ENCODE assay signal across 8 mouse cellular contexts in genomic region chr9:57998032-57998659, GRCm38 (mm10). TPM values are rescaled to one million over a fixed set of nuclear protein-coding genes. Genes with fewer than 3 reads are reported as not detected.
DNase-seq lines count a peak whose midpoint lies in the region; ATAC-seq and TF ChIP-seq lines count a peak whose summit lies in the region.

No protein-coding gene starts in this region.

- H3K79me2 ChIP-seq in liver, adult 2 months (ENCODE audit: control insufficient read depth, insufficient read depth, low read length), result no peaks in the 10 kb centered on the region

- TF ChIP-seq CTCF in cortical plate, adult 2 months (IDR thresholded peaks at IDR 0.05; ENCODE audit: extremely low read depth, insufficient read depth, low read length), result peak; percentile 78
- TF ChIP-seq CTCF in liver, adult 2 months (IDR thresholded peaks at IDR 0.05; ENCODE audit: low read depth, low read length), result peak; percentile 51
- peak; percentile 66; the same call in 1 of the 2 replicates for TF ChIP-seq CTCF in testis, adult 2 months (IDR thresholded peaks at IDR 0.05; ENCODE audit: control insufficient read depth, insufficient read depth, insufficient replicate concordance, low read depth, low read length)

- DNase-seq in urinary bladder, postnatal 25 days (ENCODE audit: low spot score), result peak; percentile 34
- DNase-seq in urinary bladder, postnatal 10 days (ENCODE audit: low spot score), result no peak
- DNase-seq in kidney, adult 9 months, result peak; percentile 79
- DNase-seq in liver, adult 2 months (ENCODE audit: extremely low read depth, low read depth, low spot score), result peak; percentile 37

- TF ChIP-seq POLR2A in cortical plate, adult 2 months (IDR thresholded peaks at IDR 0.05; ENCODE audit: extremely low read depth, insufficient read depth, low read length), result peak; percentile 50; the same call in 1 of the 2 replicates
- TF ChIP-seq POLR2A in liver, adult 2 months (IDR thresholded peaks at IDR 0.05; ENCODE audit: extremely low read depth, insufficient read depth, low read length), result no peak
- TF ChIP-seq POLR2A in testis, adult 2 months (IDR thresholded peaks at IDR 0.05; ENCODE audit: control insufficient read depth, low read depth, low read length), result no peak

- peak overlapping the region; percentile 64 for H3K4me2 ChIP-seq in heart, embryonic 11.5 days

- H3K27me3 ChIP-seq in heart, embryonic 11.5 days (ENCODE audit: control insufficient read depth, insufficient read depth, low read length), result peaks cover 30% of the 10 kb centered on the region
- H3K27me3 ChIP-seq in liver, adult 2 months (ENCODE audit: control insufficient read depth, insufficient read depth, low read length), result no peaks in the 10 kb centered on the region
- H3K27me3 ChIP-seq in testis, adult 2 months (ENCODE audit: control insufficient read depth, insufficient read depth, low read length), result no peaks in the 10 kb centered on the region

- H3K9me3 ChIP-seq in heart, embryonic 11.5 days (replicated peaks; ENCODE audit: control insufficient read depth, low read length), result no peaks in the 10 kb centered on the region

- H3K36me3 ChIP-seq in heart, embryonic 11.5 days (ENCODE audit: control insufficient read depth, insufficient read depth, low read length), result no peaks in the 10 kb centered on the region
- no peaks in the 10 kb centered on the region for H3K36me3 ChIP-seq in liver, adult 2 months (ENCODE audit: control insufficient read depth, insufficient read depth, low read length)
- no peaks in the 10 kb centered on the region for H3K36me3 ChIP-seq in testis, adult 2 months (ENCODE audit: control insufficient read depth, insufficient read depth, low read length)

- H3K4me1 ChIP-seq in cortical plate, adult 2 months (ENCODE audit: control insufficient read depth, insufficient read depth, low read length), result peaks cover 6% of the 10 kb centered on the region
- H3K4me1 ChIP-seq in heart, embryonic 11.5 days (ENCODE audit: control insufficient read depth, insufficient read depth, low read length), result 0 out of 2 replicates have a peak, but pooled peaks cover 2% of the 10 kb centered on the region
- H3K4me1 ChIP-seq in liver, adult 2 months (ENCODE audit: control insufficient read depth, insufficient read depth, low read length), result no peaks in the 10 kb centered on the region
- H3K4me1 ChIP-seq in testis, adult 2 months (ENCODE audit: control insufficient read depth, insufficient read depth, low read length), result peaks cover 4% of the 10 kb centered on the region

- H3K4me3 ChIP-seq in cortical plate, adult 2 months (ENCODE audit: insufficient read depth, low read length), result peak overlapping the region; percentile 36
- peak overlapping the region; percentile 21 for H3K4me3 ChIP-seq in heart, embryonic 11.5 days (ENCODE audit: low read depth, low read length)
- H3K4me3 ChIP-seq in liver, adult 2 months (ENCODE audit: insufficient read depth, low read depth, low read length), result no peak overlapping the region
- peak overlapping the region; percentile 27 for H3K4me3 ChIP-seq in testis, adult 2 months (ENCODE audit: control insufficient read depth, low read depth, low read length)

- no peak overlapping the region for H3K9ac ChIP-seq in heart, embryonic 11.5 days (ENCODE audit: low read depth, low read length)
- no peak overlapping the region for H3K9ac ChIP-seq in liver, adult 2 months (ENCODE audit: low read depth, low read length)

- 0 out of 2 replicates have a peak, but pooled peaks have one; percentile 59 for ATAC-seq in heart, embryonic 11.5 days (replicated peaks; ENCODE audit: insufficient number of reproducible peaks, low FRiP score, low TSS enrichment)
- ATAC-seq in monocyte, adult 5-6 weeks (replicated peaks; ENCODE audit: insufficient number of reproducible peaks, low FRiP score, low TSS enrichment, poor library complexity, severe bottlenecking), result peak; percentile 74

- no peak overlapping the region for H3K27ac ChIP-seq in cortical plate, adult 2 months (ENCODE audit: insufficient read depth, low read length)
- H3K27ac ChIP-seq in heart, embryonic 11.5 days (ENCODE audit: low read depth, low read length), result no peak overlapping the region
- H3K27ac ChIP-seq in liver, adult 2 months (replicated peaks; ENCODE audit: insufficient read depth, low read depth, low read length), result no peak overlapping the region
- H3K27ac ChIP-seq in testis, adult 2 months (ENCODE audit: control insufficient read depth, insufficient read depth, low read depth, low read length), result no peak overlapping the region

- under 1% methylated on average over 20 of the region's 20 CpGs for WGBS in heart, embryonic 11.5 days (ENCODE audit: insufficient replicate concordance)
- under 1% methylated on average over 20 of the region's 20 CpGs for WGBS in liver, adult 2 months

RNA-seq across cellular contexts. Expression of gene Cyp11a1, which starts 8.1 kb away (rescaled TPM):
- 8.3 and 9.0 TPM in 2 replicates for polyA plus RNA-seq in cortical plate, adult 2 months (2012; rRNA removed)
- polyA plus RNA-seq in heart, embryonic 11.5 days (2014; fragmentation: Nextera tagmentation; extraction: Ambion mirVana), result not detected in 2 replicates
- 6.3 TPM in 1 of 2 replicates, not detected in the other for total RNA-seq in liver, adult 2 months (2014; rRNA removed)
- not detected in 2 replicates for polyA plus RNA-seq in liver, adult 2 months (2012; rRNA removed)
- total RNA-seq in monocyte, adult 5-6 weeks (2017), result 7.8 to 44.8 TPM (median 28.4 TPM) in 3 replicates
- polyA plus RNA-seq in testis, adult 2 months (2012; rRNA removed), result 90.1 and 93.4 TPM in 2 replicates

RNA-seq across cellular contexts. Expression of gene Sema7a, which starts 58.2 kb away (rescaled TPM):
- polyA plus RNA-seq in cortical plate, adult 2 months (2012; rRNA removed), result 147 and 154 TPM in 2 replicates
- polyA plus RNA-seq in heart, embryonic 11.5 days (2014; fragmentation: Nextera tagmentation; extraction: Ambion mirVana), result 0.17 and 0.18 TPM in 2 replicates
- total RNA-seq in liver, adult 2 months (2014; rRNA removed), result 0.09 and 0.74 TPM in 2 replicates
- polyA plus RNA-seq in liver, adult 2 months (2012; rRNA removed), result 0.21 and 0.53 TPM in 2 replicates
- total RNA-seq in monocyte, adult 5-6 weeks (2017), result 0.49 to 16.6 TPM (median 13.2 TPM) in 3 replicates
- polyA plus RNA-seq in testis, adult 2 months (2012; rRNA removed), result 23.7 and 27.9 TPM in 2 replicates

Comparison
In these comparisons a context has a peak if more than half of its experiments do, and no peak if none do; other contexts are left out.
1. RNA of gene Sema7a, which starts 58.2 kb away (polyA plus RNA-seq): 147 to 154 TPM in cortical plate, adult 2 months and 23.7 to 27.9 TPM in testis, adult 2 months; 0.21 to 0.53 TPM in liver, adult 2 months and 0.17 to 0.18 TPM in heart, embryonic 11.5 days; every median in the first group is over 10 times any median in the second.
2. Peak in every context shown above with its lines, with median percentiles within 50 percentile points of each other: CTCF ChIP-seq.